Mouse (Mus musculus) hindbrain, embryonic 11.5 days (tissue): Measurements from ENCODE around the gene Atat1. TPM values are rescaled to one million over a fixed set of nuclear protein-coding genes. Genes with fewer than 3 reads are reported as not detected.

Experiments used
- microRNA counts: library from miRNA; unstranded; fragments of <30 nt; microRNA quantifications from one replicate; lab custom pipeline; 2015
- polyA plus RNA-seq: library from polyadenylated mRNA; unstranded; fragments of >200 nt; fragmentation: Nextera tagmentation; extraction: Ambion mirVana; gene quantifications from 2 replicates; pipeline ENCODE4 v1.2.1, GENCODE M21; 2014

Gene Atat1
- polyA plus RNA-seq, 1 experiment from 2014 or later, result 243 TPM

MicroRNA genes within 50 kb of the gene (microRNA counts, 519-probe panel; counts per million panel counts)
- not detected for microRNA mmu-miR-1894-3p (lab: Ali Mortazavi, UCI)
- microRNA mmu-miR-1894-5p (lab: Ali Mortazavi, UCI), result not detected

Other genes with a start within 250 kb of the Atat1 start
- gene Vars2, start 242.5 kb downstream of the Atat1 start, polyA plus RNA-seq, result 6.9 and 8.7 TPM in 2 replicates
- gene Gtf2h4, start 236.3 kb downstream of the Atat1 start, polyA plus RNA-seq, result 37.8 and 41.4 TPM in 2 replicates
- gene Ddr1, start 205.5 kb downstream of the Atat1 start, polyA plus RNA-seq, result 69.9 and 78.8 TPM in 2 replicates
- 3.6 and 4.0 TPM in 2 replicates for gene Ier3, start 88.4 kb downstream of the Atat1 start, polyA plus RNA-seq
- 48.1 and 50.0 TPM in 2 replicates for gene Flot1, start 86.8 kb downstream of the Atat1 start, polyA plus RNA-seq
- 1,599 and 1,667 TPM in 2 replicates for gene Tubb5, start 71.8 kb downstream of the Atat1 start, polyA plus RNA-seq
- gene Mdc1, start 68.6 kb downstream of the Atat1 start, polyA plus RNA-seq, result 16.8 and 17.3 TPM in 2 replicates
- gene Nrm, start 48.8 kb downstream of the Atat1 start, polyA plus RNA-seq, result 49.2 and 51.0 TPM in 2 replicates
- gene Ppp1r18, start 44.5 kb downstream of the Atat1 start, polyA plus RNA-seq, result 27.6 and 31.3 TPM in 2 replicates
- 33.5 and 39.8 TPM in 2 replicates for gene Dhx16, start 30.3 kb downstream of the Atat1 start, polyA plus RNA-seq
- 23.6 and 25.2 TPM in 2 replicates for gene 2310061I04Rik, start 12.6 kb downstream of the Atat1 start, polyA plus RNA-seq
- gene Mrps18b, start 6.3 kb upstream of the Atat1 start, polyA plus RNA-seq, result 67.4 and 68.4 TPM in 2 replicates
- 42.6 and 49.8 TPM in 2 replicates for gene Ppp1r10, start 6.4 kb upstream of the Atat1 start, polyA plus RNA-seq
- 97.8 and 117 TPM in 2 replicates for gene Abcf1, start 59.7 kb upstream of the Atat1 start, polyA plus RNA-seq
- gene Gnl1, start 69.8 kb upstream of the Atat1 start, polyA plus RNA-seq, result 28.0 and 29.8 TPM in 2 replicates
- gene Prr3, start 70.2 kb upstream of the Atat1 start, polyA plus RNA-seq, result 39.6 and 45.2 TPM in 2 replicates
- gene H2-T24, start 110.5 kb upstream of the Atat1 start, polyA plus RNA-seq, result 4.1 and 5.9 TPM in 2 replicates
- gene H2-T23, start 122.8 kb upstream of the Atat1 start, polyA plus RNA-seq, result 3.0 and 4.0 TPM in 2 replicates
- gene H2-T22, start 132.7 kb upstream of the Atat1 start, polyA plus RNA-seq, result 7.0 and 8.3 TPM in 2 replicates
- not detected in 2 replicates for gene Gm6034, start 132.9 kb upstream of the Atat1 start, polyA plus RNA-seq
- gene Gm11127, start 148.3 kb upstream of the Atat1 start, polyA plus RNA-seq, result not detected in 2 replicates
- gene Gm19684, start 211.6 kb upstream of the Atat1 start, polyA plus RNA-seq, result not detected in 2 replicates
- not detected in 2 replicates for gene Gm7030, start 219.3 kb upstream of the Atat1 start, polyA plus RNA-seq